Mouse (Mus musculus) layer of hippocampus, postnatal 25 days (tissue): ENCODE data around the gene Rbm43. TPM values are rescaled to one million over a fixed set of nuclear protein-coding genes. Genes with fewer than 3 reads are reported as not detected.

ENCODE experiments used
- DNase-seq, 2 experiments: peaks; one replicate each; pipeline ENCODE4 v3.0.0; 2022; ENCODE audit warnings: mixed read lengths in 2 of 2, low spot score in 1 of 2; ENCODE audit errors: extremely low spot score in 1 of 2
- total RNA-seq, 2 experiments: library from RNA; stranded (reverse); gene quantifications; 2 replicates each; pipeline ENCODE4 v1.2.3; 2021

Gene Rbm43
- 10 to 100 TPM; 16.9 to 21.7 TPM for total RNA-seq

DNA sequence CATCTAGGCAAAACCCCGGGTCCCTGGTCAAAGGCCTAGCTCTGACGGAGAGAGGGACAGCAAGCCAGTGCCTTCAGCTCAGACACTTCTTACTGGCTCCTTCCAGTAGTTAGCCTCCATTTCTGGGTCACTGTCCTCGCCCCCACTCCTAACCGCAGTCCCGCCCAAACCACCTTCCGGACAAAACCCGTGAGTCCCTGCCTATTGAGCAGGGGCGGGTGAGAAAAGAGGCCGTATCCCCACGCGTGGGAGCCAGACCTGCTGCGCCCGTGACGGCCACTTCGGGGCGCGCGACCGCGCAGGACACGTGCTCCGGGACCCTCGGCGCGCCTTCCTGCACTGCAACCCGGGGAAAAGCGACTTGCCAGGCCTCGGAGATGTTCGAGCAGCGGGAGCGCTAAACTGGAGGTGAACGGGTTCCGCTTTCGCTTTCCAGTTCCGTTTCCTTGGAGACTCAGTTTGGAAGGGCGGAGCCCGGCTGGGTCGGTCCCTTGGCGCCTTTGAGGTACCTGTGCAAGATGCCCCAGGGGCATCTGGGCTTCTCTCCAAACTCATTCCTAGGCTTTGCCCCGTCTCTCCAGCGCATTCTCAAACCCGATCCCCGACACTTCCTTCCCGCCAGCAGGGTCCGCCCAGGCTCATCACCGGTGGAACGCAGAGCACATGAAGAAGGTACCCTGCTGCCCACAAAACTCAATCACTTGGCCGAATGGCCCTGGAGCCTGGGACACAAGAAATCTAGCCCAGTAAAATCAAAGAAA lies at the start of gene Rbm43:
Gene Rbm43 (minus strand): TSS at position 590 of the 761 bp plus-strand sequence.
- DNase-seq = peak; percentile 57 to 58

DNA sequence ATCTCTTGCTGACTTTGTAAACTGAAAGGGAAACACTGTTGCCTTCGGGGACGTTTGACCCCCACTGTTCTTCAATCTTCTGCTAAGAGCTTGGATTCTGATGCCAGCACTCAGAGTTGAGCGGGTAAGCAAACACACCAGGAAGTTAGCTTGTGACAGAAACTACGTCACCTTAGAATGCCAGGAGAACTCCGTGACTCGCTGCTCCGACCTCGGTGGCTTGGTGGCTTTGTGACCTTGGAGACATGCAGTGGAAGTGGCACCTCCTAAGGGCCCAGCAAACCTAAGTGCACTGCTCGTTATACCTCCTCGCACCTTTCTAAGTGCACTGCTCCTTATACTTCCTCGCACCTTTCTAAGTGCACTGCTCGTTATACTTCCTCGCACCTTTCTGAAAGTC lies 47.3 kb upstream of the Rbm43 start:
- no peak for DNase-seq

DNA sequence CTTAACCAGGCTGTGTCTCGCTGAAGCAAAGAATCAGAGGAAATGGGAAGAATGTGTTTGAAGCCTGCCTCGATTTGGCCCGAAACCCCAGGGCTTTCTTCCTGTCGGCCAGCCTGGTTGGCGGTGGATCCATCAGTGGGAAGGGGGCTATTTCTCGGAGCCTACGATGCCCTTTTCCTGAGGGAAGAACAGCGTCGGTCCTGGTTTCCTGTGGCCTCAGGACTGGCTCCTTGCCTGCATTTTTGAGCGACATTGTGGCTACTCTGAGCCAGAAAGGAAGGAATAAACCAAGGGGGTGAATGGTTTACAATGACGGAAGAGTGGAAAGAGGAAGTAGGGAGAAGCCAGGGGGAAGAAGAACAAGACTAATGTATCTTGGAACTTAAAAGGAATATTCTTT lies 46.7 kb upstream of the Rbm43 start:
- no peak for DNase-seq

DNA sequence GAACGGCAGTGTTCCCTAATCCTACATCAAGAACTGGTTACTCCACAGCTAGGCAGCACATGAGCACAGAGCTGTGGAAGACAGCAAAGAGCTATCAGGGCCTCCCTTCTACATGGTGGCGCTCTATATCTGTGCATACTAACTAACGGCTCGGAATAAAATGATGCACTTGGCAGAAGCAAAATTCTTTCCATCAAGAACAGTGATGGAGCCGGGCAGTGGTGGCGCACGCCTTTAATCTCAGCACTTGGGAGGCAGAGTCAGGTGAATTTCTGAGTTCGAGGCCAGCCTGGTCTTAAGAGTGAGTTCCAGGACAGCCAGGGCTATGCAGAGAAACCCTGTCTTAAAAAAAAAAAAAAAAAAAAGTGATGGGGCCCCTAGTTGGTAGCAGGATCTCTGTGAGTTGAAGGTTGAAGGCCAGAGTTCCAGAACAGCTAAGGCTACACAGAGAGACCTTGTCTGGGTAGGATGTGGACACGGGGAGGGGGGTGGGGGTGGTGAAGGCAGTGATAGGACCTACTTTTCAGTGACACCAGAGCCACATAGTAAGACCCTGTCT lies 38.5 kb upstream of the Rbm43 start, which contains the start of gene Nmi:
Gene Nmi (minus strand): TSS at position 85 of the 559 bp plus-strand sequence.
- no peak for DNase-seq

DNA sequence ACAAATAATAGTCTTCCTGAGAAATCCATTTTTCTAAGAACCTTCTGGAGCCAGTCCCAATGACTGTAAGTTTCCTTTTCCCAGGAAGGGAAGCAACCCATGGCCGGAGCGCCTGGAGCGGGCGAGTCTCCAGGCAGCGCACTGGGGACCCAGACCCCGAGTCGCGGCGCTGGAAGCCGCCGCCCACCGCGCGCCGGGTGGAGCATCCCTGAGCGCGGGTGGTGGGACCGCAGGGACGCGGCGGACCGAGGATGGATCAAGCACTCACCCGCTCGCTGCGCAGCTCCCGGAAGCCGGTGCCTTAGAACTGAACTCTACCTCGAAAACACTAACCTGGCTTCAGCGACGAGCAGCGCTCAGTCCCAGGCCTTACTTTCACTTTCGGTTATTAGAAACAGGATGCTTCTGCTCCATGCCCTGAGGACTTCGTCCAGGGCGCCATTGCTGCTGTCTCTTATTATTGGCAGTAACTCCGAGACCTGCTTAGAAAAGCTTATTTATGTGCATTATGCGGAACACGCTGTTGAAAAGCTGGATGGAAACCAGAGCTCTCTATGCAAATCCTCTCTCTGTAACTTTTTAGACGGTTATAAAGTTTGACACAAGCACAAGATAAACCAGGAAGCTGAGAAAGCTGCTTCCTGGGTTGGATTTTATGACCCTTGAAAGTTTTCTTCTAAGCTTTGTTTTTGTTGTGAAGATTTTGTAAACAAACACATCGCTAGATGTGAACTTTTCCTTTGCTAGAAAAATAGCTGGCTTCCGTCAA lies 37.9 kb upstream of the Rbm43 start:
- peak; percentile 18 to 19 for DNase-seq

DNA sequence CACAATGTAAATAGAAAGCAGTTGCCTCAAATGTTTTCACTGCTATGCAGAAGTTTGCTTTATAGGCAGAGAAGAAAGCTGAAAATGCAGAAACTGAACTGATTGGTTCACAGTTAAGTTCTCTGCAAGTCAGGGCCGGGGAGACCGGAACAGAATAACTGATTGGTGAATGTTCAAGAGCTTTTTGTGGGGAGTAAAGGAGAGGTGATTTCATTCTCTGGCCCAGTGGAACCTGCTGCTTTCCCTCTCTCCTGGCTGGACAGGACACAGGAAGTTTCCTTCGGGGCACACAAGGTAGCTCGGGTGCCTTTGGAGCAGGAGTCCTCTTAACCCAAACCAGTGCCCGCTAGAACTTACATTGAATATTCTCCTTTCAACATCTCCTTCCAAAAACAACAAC lies 37.2 kb upstream of the Rbm43 start:
- DNase-seq = no peak

DNA sequence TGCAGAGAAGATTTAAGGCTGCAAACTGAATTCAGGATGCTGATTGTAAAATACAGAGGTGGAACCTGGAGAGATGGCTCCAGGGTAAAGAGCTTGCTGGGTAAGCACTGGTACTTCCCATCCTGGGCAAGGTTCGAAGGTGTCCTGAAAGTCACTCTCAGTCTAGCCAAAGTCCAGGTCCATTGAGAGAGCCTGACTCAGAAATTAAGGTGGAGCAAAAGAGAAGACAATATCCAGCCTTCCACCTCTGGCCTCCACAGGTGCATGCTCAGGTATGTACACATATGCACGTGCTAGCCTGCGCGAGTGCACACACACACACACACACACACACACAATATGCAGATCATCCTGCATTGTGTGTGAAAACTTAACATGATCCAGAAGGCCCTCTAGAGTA lies 35.9 kb upstream of the Rbm43 start:
- DNase-seq = no peak

DNA sequence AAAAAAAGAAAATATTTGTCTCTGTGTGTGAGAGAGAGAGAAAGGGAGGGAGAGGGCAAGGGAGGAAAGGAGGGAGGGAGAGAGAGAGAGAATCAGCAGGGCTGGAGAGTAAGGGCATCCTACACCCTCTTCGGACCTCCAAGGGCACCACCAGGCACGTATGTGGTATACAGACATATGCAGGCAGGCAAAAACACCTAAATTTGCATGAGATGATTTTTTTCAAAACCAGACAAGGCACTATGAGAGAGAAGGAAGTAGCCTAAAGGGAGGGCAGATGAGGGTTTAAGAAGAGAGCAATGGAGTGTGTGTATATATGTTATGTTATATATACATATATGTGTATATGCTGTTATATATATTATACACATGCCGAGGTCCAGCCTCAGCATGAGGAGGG lies 32.3 kb upstream of the Rbm43 start:
- no peak for DNase-seq

DNA sequence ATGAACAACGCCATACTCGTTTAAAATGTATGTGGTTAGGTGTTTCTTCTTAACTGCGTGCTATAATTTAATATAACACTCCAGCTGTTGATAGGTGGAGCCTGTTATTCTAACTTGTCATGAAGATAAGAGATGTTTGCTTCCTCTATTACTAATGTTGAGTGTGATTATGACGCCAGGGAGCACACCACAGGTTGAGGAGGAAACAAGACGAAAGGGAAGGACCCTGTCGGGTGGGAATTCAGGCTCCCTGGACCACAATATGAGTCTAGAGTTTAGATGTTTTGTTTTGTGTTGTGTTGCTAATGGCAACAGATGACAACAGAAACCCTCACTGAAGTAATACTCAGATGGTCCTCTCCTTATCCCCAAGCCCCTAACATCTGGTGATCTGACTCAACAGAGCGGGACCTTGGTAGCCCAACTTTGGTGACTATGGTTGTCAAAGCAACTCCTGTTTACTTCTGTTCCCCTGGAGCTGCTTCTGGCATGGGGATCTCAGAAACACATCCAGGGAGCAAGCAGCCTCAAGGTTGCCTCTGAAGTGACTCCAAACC lies 18.8 kb upstream of the Rbm43 start:
- no peak for DNase-seq

DNA sequence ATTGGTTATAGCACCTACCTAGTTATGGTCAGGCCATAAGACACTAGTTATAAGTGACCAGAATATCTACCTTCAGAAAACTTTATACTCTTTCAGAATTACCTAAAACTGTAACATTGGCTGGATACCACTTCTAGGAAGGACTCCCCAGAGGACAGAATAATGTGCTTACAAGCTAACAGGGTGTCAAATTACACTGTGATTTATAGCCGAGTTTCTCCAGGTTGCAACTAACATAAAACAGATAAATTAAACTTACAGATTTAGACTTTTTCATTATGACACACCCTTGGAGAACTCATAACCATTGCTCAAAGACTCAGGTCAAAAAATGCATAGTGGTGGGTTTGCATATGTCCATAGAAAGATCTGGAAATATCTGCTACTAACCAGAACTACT lies 15.9 kb upstream of the Rbm43 start:
- DNase-seq = no peak

DNA sequence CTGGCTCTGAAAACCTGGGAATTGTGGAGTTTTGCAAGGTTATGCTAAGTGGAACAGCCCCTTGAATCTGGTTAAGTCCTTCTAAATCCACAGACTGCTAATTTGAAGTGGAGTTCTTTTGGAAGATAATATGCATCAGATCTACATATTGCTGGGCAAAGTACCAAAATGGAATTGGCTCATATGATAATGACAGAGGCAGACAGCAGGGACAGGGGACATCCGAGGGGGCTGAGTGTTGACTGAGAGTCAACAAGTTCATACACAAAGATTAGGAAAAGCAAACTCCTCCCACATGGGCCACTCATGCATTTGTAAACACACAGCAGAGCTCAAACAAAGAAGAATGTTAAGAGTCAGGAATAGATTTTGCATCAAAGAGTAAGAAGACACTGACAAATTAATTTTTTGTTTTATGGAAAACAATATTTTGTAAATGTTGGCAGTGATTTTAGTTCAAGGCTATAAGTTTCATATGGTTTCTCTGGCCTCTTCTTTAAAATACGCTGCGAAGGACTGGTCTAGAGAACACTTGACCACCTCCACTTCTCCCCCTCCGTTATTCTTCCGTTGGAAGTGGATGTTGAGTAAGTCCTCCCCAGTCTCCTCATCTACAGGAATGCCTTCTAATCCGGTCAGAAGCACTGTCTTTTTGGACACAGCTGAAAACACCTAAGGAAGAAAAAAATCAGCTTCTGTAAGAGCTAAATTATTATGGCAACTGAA lies 13.3 kb upstream of the Rbm43 start:
- no peak for DNase-seq

DNA sequence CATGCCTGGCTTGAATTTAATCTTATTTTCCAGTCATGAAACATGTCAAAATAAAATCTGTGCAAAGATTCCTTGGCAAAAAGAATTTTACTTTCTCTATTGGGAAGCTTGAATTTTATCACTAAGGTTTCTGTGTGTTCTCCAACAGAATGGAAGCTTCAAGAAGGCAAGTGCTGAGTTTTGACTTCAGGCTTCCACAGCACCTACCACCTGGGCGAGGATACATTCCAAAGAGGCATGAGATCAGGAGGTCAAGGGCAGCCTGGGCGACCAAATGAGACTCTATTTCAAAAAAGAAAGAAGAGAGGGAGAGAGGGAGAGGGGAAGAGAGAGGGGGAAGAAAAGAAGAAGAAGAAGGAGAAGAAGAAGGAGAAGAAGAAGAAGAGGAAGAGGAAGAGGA lies 10.8 kb upstream of the Rbm43 start:
- DNase-seq = no peak

DNA sequence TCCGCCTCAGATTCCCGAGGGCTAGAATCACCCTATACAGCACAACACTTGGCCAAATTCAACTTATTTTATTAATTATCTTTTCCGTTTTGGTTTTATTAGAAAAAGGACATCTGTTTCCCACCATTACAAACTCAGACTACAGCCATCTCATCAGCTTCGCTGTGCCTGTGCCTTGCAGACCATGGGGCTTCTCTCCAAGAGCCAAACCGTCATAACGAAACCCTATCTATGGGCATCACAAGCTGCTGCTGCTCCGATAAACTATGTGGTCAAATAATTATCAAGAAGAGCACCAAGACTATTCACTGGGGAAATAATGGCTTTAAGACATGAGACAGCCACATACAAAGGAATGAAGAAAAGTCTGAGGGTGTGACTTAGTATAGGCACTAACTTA lies 6.9 kb upstream of the Rbm43 start:
- no peak for DNase-seq

DNA sequence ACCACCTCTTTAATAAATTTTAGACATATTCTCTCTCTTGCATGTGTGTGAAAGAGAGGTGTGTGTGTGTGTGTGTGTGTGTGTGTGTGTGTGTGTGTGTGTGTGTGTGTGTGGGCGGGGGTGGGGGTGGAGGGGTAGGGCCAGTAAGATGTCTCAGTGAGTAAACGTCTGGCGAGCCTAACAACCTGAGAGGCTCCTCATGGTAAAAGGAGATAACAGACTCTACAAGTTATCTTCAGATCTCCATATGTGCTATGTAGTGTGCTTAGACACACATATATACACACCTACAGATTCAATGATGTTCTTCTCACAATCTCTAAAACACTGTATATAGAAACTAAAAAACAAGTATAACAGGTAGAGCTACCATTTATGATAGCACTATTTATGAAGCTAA lies 3.8 kb upstream of the Rbm43 start:
- DNase-seq = no peak

DNA sequence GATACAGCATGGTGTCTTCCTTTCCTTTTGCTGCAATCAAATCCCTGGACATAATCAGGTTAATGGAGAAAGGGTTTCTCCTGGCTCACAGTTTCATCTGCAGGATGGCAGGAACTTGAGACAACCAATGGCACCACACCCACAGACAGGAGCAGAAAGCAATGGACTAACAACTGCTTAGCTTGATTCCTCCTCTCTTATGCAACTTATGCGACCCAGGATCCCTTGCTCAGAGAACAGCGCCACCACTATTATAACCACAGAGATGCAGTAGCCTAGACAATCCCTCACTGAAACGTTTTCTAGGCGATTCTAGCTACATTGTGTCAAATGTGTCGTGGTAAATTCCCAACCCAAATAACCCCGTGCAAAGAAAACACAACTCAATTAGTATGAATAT lies 2.0 kb upstream of the Rbm43 start:
- no peak for DNase-seq

DNA sequence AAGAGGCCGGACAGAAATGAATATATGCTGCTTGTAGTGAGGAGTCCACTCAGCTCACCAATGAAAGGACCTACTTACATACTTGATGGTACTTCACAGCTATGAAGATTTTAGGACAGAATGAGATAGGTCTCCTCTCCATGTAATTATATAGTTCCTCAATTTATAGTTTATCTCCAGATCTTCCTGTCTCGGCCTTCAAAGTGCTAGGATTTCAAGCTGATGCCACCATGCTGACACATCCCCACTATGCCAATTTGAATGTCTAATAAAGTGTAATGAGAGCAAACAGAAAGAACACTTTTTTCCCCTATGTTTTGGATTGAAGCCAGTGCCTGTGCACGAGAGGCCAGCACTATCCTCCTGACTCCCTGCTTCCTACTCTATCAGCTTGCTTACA lies 1.6 kb upstream of the Rbm43 start:
- no peak for DNase-seq

DNA sequence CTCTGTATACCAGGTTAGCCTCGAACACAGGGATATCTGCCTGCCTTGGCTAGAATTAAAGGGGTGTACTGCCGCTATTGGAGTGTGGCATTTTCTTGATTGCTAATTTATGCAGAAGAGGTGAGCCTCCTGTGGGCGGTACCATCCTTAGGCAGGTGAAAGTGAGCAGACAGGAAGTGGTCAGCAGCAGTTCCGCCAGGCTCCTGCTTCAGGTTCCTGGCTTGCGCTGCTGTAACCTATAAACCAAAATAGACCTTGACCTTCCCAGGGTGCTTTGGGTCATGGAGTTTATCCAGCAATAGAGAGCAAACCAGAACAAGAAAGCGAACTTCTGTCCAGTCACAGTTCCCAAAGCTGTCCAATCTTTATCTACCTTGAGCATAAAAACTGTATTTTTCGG lies 958 bp upstream of the Rbm43 start:
- DNase-seq = no peak

DNA sequence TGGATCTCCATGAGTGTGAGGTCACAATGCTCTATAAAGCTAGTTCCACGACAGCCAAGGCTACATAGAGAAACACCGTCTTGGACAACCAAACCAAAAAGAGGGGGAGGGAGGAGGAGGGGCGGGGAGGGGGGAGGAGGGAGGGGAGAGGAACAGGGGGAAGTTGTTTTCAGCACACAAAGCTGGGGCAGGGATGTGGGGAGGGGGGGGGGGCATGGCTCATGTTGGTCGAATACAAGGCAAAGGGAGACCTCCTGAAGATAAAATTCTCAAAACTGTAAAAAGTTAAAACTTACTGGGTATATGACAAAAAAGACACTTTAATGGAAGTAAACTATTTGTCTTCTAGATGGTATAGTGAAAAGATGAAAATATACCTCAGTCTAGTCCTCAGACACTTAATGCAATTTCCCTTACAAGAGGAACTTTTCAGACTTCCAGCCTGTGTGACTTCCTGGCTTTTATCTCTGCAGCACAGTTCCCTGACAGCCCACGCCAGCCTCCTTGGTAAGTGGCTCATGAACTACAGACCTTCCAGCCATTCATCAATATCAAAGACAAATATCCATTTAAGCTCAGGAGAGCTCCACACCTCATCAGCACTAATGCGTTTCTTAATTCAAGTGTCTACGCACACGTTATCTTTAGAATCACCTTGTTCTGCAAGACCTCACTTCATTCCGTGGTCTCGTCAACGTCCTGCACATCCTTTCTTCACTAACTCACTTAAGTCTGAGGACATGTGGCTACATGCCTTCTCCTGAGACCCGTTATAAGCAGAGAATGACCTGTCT lies 1.4 kb downstream of the Rbm43 start:
- DNase-seq = no peak

DNA sequence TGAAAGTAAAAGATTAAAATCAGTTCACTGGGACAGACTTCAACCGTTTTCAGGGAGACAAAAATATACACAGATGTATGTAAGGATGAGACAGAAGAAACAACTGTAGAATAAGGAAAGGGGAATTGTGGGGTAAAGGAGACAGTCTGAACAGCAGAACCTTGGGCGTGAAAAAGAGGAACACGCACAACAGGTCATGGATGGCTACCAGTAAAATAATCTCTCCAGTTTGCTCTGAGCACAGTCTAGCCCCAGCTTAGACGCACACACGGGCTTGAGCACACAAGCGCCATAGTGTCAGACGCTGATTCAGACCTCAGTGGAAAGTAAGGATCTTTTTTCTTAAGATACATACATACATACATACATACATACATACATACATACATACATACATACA lies 3.7 kb downstream of the Rbm43 start:
- DNase-seq = no peak
